Mouse (Mus musculus) lung, postnatal 0 days (tissue): ENCODE data around the gene Rnf40.

Source experiments
- CTCF ChIP-seq: IDR thresholded peaks from 2 replicates; pipeline ENCODE4 v1.5.1; 2016; ENCODE audit warnings: antibody characterized with exemption, mild to moderate bottlenecking
- EP300 ChIP-seq: IDR thresholded peaks from 2 replicates; pipeline ENCODE4 v1.6.1; 2016; ENCODE audit warnings: antibody characterized with exemption, mild to moderate bottlenecking, control low read depth

DNA sequence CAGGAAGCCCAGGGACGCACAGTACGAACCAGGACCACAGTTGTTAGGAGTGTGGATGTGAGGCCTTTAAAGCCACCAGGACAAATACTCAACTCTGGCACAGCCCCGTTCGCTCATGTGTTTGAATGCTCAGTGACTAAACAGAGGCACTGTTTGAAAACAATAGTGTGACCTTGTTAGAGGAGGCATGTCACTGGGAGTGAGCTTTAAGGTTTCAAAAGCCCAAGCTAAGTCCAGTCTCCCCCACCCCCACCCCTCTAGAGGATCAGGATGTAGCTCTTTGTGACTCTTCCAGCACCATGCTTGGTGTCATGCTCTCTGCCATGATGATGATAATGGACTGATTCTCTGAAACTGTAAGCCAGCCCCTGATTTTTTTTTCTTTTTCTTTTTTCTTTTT is 42.8 kb downstream of the Rnf40 start:
- TF ChIP-seq CTCF (no peak), EP300 (no peak)
